Mouse (Mus musculus) embryonic facial prominence, embryonic 15.5 days (tissue): ENCODE results near the gene 2010300C02Rik. TPM values are rescaled to one million over a fixed set of nuclear protein-coding genes. Genes with fewer than 3 reads are reported as not detected.

Experiments used
- ATAC-seq: fragments of 200-750 bp; cut with Nextera tagmentation; 2 replicates; pipeline ENCODE4 v1.8.0; 2017; ENCODE audit warnings: low read depth, moderate TSS enrichment; ENCODE audit not compliant: insufficient number of reproducible peaks, low FRiP score, low TSS enrichment
- H3K27ac ChIP-seq: fragments of 300-500 bp; sonication (generic); replicated peaks from 2 replicates; pipeline ENCODE4 v1.5.1; 2015; ENCODE audit warnings: mild to moderate bottlenecking, inconsistent platforms
- H3K27me3 ChIP-seq: fragments of 300-500 bp; sonication (generic); 2 replicates; pipeline ENCODE4 v1.6.1; 2015; ENCODE audit warnings: inconsistent platforms
- H3K36me3 ChIP-seq: fragments of 300-500 bp; sonication (generic); 2 replicates; pipeline ENCODE4 v1.6.1; 2015; ENCODE audit warnings: mild to moderate bottlenecking, inconsistent platforms
- H3K4me1 ChIP-seq: fragments of 300-500 bp; sonication (generic); 2 replicates; pipeline ENCODE4 v1.6.1; 2015; ENCODE audit warnings: inconsistent platforms
- H3K4me2 ChIP-seq: fragments of 300-500 bp; sonication (generic); replicated peaks from 2 replicates; pipeline ENCODE4 v1.6.1; 2015; ENCODE audit warnings: mild to moderate bottlenecking, inconsistent platforms
- H3K4me3 ChIP-seq: fragments of 300-500 bp; sonication (generic); replicated peaks from 2 replicates; pipeline ENCODE4 v1.5.1; 2015; ENCODE audit warnings: mild to moderate bottlenecking, inconsistent platforms
- H3K9ac ChIP-seq: fragments of 300-500 bp; sonication (generic); 2 replicates; pipeline ENCODE4 v1.6.1; 2015; ENCODE audit warnings: inconsistent platforms
- H3K9me3 ChIP-seq: fragments of 300-500 bp; sonication (generic); replicated peaks from 2 replicates; pipeline ENCODE4 v1.6.1; 2016; ENCODE audit warnings: inconsistent platforms
- WGBS: fragments of 180-500 bp; shearing (Covaris S2); methylation state at CpG from one replicate; pipeline ENCODE4 v1.1.7; 2015; 5-methylcytosine and 5-hydroxymethylcytosine counted together
- polyA plus RNA-seq: library from polyadenylated mRNA; unstranded; fragments of >200 nt; fragmentation: Nextera tagmentation; extraction: Ambion mirVana; gene quantifications from 2 replicates; pipeline ENCODE4 v1.2.1, GENCODE M21; 2015

The 2010300C02Rik gene
- 7.9 and 11.5 TPM in 2 replicates for polyA plus RNA-seq

- Histone ChIP-seq H3K9ac (peak within 1 kb of the TSS; percentile 37), H3K4me3 (peak within 1 kb of the TSS; percentile 62), H3K9me3 (no peaks in the 10 kb centered on the region), H3K36me3 (no peaks in the 10 kb centered on the region), H3K4me1 (peaks cover 9% of the 10 kb centered on the region; the same call in 1 of the 2 replicates), H3K4me2 (peak within 1 kb of the TSS; percentile 99), H3K27me3 (0 out of 2 replicates have a peak, but pooled peaks cover 13% of the 10 kb centered on the region), H3K27ac (peak within 1 kb of the TSS; percentile 7; the same call in 1 of the 2 replicates)
- peak; percentile 82 for ATAC-seq
- under 1% methylated on average over 56 of the region's 69 CpGs for WGBS
Measured at GRCm38 (mm10) chr1:37719761-37720640, at the start of gene 2010300C02Rik. Gene 2010300C02Rik, minus strand, starts transcription at chr1:37720085.

GRCm38 (mm10) chr1:37759407-37759806, 39.5 kb upstream of the 2010300C02Rik start:
- Histone ChIP-seq H3K4me1 (no peaks in the 10 kb centered on the region), H3K9ac (no peak overlapping the region), H3K27me3 (no peaks in the 10 kb centered on the region), H3K4me2 (no peak overlapping the region), H3K36me3 (no peaks in the 10 kb centered on the region), H3K9me3 (no peaks in the 10 kb centered on the region), H3K27ac (no peak overlapping the region), H3K4me3 (no peak overlapping the region)
- no peak for ATAC-seq

GRCm38 (mm10) chr1:37744650-37745259, 24.9 kb upstream of the 2010300C02Rik start:
- no peaks in the 10 kb centered on the region for H3K9me3 ChIP-seq
- H3K9ac ChIP-seq: no peak overlapping the region
- 51% methylated on average over 9 of the region's 9 CpGs for WGBS
- H3K4me1 ChIP-seq: no peaks in the 10 kb centered on the region
- H3K4me3 ChIP-seq: no peak overlapping the region
- no peak for ATAC-seq
- H3K36me3 ChIP-seq: no peaks in the 10 kb centered on the region
- no peaks in the 10 kb centered on the region for H3K27me3 ChIP-seq
- H3K27ac ChIP-seq: no peak overlapping the region
- no peak overlapping the region for H3K4me2 ChIP-seq

- Histone ChIP-seq H3K9ac (no peak overlapping the region), H3K27ac (no peak overlapping the region), H3K9me3 (no peaks in the 10 kb centered on the region), H3K4me2 (no peak overlapping the region), H3K36me3 (no peaks in the 10 kb centered on the region), H3K4me1 (no peaks in the 10 kb centered on the region), H3K27me3 (no peaks in the 10 kb centered on the region), H3K4me3 (no peak overlapping the region)
- 55% methylated on average over 14 of the region's 14 CpGs for WGBS
- ATAC-seq: no peak
Measured at GRCm38 (mm10) chr1:37742602-37743270, 22.9 kb upstream of the 2010300C02Rik start.

GRCm38 (mm10) chr1:37742126-37742525, 22.2 kb upstream of the 2010300C02Rik start:
- H3K27me3 ChIP-seq: no peaks in the 10 kb centered on the region
- no peak for ATAC-seq
- WGBS: 80% methylated on average over 11 of the region's 11 CpGs

GRCm38 (mm10) chr1:37740161-37740802, 20.4 kb upstream of the 2010300C02Rik start:
- 64% methylated on average over 8 of the region's 8 CpGs for WGBS
- no peak overlapping the region for H3K4me2 ChIP-seq
- H3K4me1 ChIP-seq: no peaks in the 10 kb centered on the region
- no peaks in the 10 kb centered on the region for H3K36me3 ChIP-seq
- ATAC-seq: no peak
- H3K27ac ChIP-seq: no peak overlapping the region
- no peak overlapping the region for H3K4me3 ChIP-seq
- no peaks in the 10 kb centered on the region for H3K27me3 ChIP-seq
- H3K9me3 ChIP-seq: no peaks in the 10 kb centered on the region
- H3K9ac ChIP-seq: no peak overlapping the region

More at GRCm38 (mm10) chr1:37742126-37742525, 22.2 kb upstream of the 2010300C02Rik start:
- H3K4me2 ChIP-seq: no peak overlapping the region
- no peak overlapping the region for H3K4me3 ChIP-seq
- no peaks in the 10 kb centered on the region for H3K4me1 ChIP-seq
- H3K9ac ChIP-seq: no peak overlapping the region
- no peaks in the 10 kb centered on the region for H3K36me3 ChIP-seq
- H3K9me3 ChIP-seq: no peaks in the 10 kb centered on the region
- H3K27ac ChIP-seq: no peak overlapping the region

- no peak overlapping the region for H3K4me2 ChIP-seq
- 46% methylated on average over 2 of the region's 2 CpGs for WGBS
- no peak for ATAC-seq
- no peaks in the 10 kb centered on the region for H3K27me3 ChIP-seq
- H3K4me3 ChIP-seq: no peak overlapping the region
- no peak overlapping the region for H3K9ac ChIP-seq
- no peaks in the 10 kb centered on the region for H3K4me1 ChIP-seq
- H3K9me3 ChIP-seq: no peaks in the 10 kb centered on the region
- H3K36me3 ChIP-seq: no peaks in the 10 kb centered on the region
- H3K27ac ChIP-seq: no peak overlapping the region
Measured at GRCm38 (mm10) chr1:37738895-37739294, 19.0 kb upstream of the 2010300C02Rik start.

GRCm38 (mm10) chr1:37737045-37737444, 17.2 kb upstream of the 2010300C02Rik start:
- H3K27ac ChIP-seq: no peak overlapping the region
- H3K4me3 ChIP-seq: no peak overlapping the region
- no peaks in the 10 kb centered on the region for H3K4me1 ChIP-seq
- 79% methylated on average over 4 of the region's 4 CpGs for WGBS
- no peak for ATAC-seq
- H3K4me2 ChIP-seq: no peak overlapping the region
- no peaks in the 10 kb centered on the region for H3K36me3 ChIP-seq
- H3K9me3 ChIP-seq: no peaks in the 10 kb centered on the region
- no peaks in the 10 kb centered on the region for H3K27me3 ChIP-seq
- no peak overlapping the region for H3K9ac ChIP-seq

GRCm38 (mm10) chr1:37735932-37736331, 16.0 kb upstream of the 2010300C02Rik start:
- Histone ChIP-seq H3K4me2 (no peak overlapping the region), H3K9me3 (no peaks in the 10 kb centered on the region), H3K9ac (no peak overlapping the region), H3K4me1 (no peaks in the 10 kb centered on the region), H3K27me3 (no peaks in the 10 kb centered on the region), H3K36me3 (no peaks in the 10 kb centered on the region), H3K4me3 (no peak overlapping the region), H3K27ac (no peak overlapping the region)
- ATAC-seq: no peak
- WGBS: 82% methylated on average over 5 of the region's 5 CpGs

- Histone ChIP-seq H3K4me1 (no peaks in the 10 kb centered on the region), H3K9ac (no peak overlapping the region), H3K36me3 (no peaks in the 10 kb centered on the region), H3K4me2 (no peak overlapping the region), H3K9me3 (no peaks in the 10 kb centered on the region), H3K27ac (no peak overlapping the region), H3K27me3 (no peaks in the 10 kb centered on the region), H3K4me3 (no peak overlapping the region)
- ATAC-seq: no peak
- WGBS: 80% methylated on average over 7 of the region's 7 CpGs
Measured at GRCm38 (mm10) chr1:37734841-37735240, 15.0 kb upstream of the 2010300C02Rik start.

- H3K4me3 ChIP-seq: no peak overlapping the region
- H3K9ac ChIP-seq: no peak overlapping the region
- 71% methylated on average over 8 of the region's 8 CpGs for WGBS
- H3K9me3 ChIP-seq: no peaks in the 10 kb centered on the region
- H3K4me2 ChIP-seq: no peak overlapping the region
- no peak overlapping the region for H3K27ac ChIP-seq
- H3K27me3 ChIP-seq: no peaks in the 10 kb centered on the region
- peaks cover 3% of the 10 kb centered on the region; the same call in 1 of the 2 replicates for H3K4me1 ChIP-seq
- no peaks in the 10 kb centered on the region for H3K36me3 ChIP-seq
- no peak for ATAC-seq
Measured at GRCm38 (mm10) chr1:37729353-37729752, 9.5 kb upstream of the 2010300C02Rik start.
